Mouse (Mus musculus) heart, postnatal 25 days (tissue): ENCODE measurements around the gene Gm33815. TPM values are rescaled to one million over a fixed set of nuclear protein-coding genes. Genes with fewer than 3 reads are reported as not detected.
"Not testable (repeated sequence)": the region's sequence is repeated elsewhere in the genome, so short reads cannot be mapped to it uniquely, and the experiment has no call there.

ENCODE experiments used
- DNase-seq: peaks from one replicate; pipeline ENCODE4 v3.0.0; 2022; ENCODE audit warnings: low spot score
- intact Hi-C: fragments of 180-260 bp; cut with DNase I; formaldehyde crosslinking; loops from one replicate; pipeline ENCODE4 v1.15.1; 2025
- total RNA-seq, 2 experiments: library from RNA; stranded (reverse); gene quantifications; 2 replicates each; pipeline ENCODE4 v1.2.3; 2021

Gene Gm33815
- not detected for total RNA-seq

GRCm38 (mm10) chrY:69320832-69321231 is at the start of gene Gm33815:
Gm33815 (plus strand) TSS chrY:69321132.
- DNase-seq, intact Hi-C loops: not testable (repeated sequence)
